Mouse (Mus musculus): ENCODE results near the gene Mdc1.

DNA sequence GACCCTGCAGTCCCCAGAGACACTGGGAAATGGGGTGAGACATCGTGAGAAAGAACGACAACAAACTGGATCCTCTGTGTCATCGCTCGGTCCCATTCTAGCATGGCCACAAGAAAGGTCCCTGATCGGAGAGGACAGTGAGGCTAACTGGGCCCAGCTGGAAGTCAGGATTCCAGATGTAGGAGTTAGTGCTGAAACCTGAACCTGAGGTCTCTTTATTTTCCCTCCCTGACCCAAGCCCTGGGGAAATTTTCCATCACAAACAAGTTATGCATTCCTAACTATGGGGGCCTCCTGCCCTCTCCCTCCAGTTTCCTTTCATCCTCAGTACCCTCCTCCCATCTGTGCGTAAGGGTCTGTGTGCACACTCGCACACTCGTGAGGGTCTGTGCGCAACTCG is 24.1 kb upstream of the Mdc1 start:
- TF ChIP-seq GATA1 (IDR thresholded peaks at IDR 0.05; ENCODE audit: borderline replicate concordance, low read length) (no peak), FLI1 (IDR thresholded peaks at IDR 0.05; ENCODE audit: low read length) (no peak)

All from megakaryocyte, embryonic 14.5 days (primary cell).